20 mouse cellular contexts compared by ENCODE assay signal in the genomic region with DNA sequence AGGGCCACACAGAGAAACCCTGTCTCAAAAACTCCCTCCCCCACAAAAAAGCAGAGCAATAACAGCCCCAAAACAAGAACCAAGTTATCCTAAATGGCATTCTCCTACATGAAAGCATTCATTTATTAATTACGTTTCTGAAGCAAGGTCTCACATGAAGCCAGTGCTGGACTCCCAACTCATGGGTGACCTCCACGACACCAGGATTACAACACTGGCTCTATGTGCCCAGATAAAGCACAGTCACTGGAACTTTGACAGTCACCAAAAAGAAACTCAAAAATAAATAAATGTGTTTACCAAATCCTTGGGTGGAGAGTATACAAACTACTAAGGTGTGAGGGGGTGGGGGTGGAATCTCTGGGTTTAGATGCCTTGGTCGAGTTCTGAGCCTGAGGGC. TPM values are rescaled to one million over a fixed set of nuclear protein-coding genes. Genes with fewer than 3 reads are reported as not detected.
"Had no signal": no experiment of that assay in that cellular context is flagged by ENCODE, and none has a peak within 500 bp of the region (broad histone marks: within the 10 kb centered on the region; RNA-seq: fewer than 3 reads in every experiment).

No protein-coding gene starts in this region.

- H3K4me3 ChIP-seq: kidney, embryonic 15.5 days; left cerebral cortex, adult 2 months; limb, embryonic 12.5 days; limb, embryonic 15.5 days; lung, embryonic 15.5 days had no signal

- H3K36me3 ChIP-seq: kidney, embryonic 15.5 days; limb, embryonic 12.5 days; limb, embryonic 15.5 days; lung, embryonic 15.5 days had no signal

- H3K27ac ChIP-seq: kidney, embryonic 15.5 days; left cerebral cortex, adult 2 months; limb, embryonic 12.5 days; limb, embryonic 15.5 days; lung, embryonic 15.5 days had no signal

- H3K27me3 ChIP-seq: kidney, embryonic 15.5 days; limb, embryonic 12.5 days; limb, embryonic 15.5 days; lung, embryonic 15.5 days had no signal

- H3K9ac ChIP-seq: kidney, embryonic 15.5 days; limb, embryonic 12.5 days; limb, embryonic 15.5 days; lung, embryonic 15.5 days had no signal

- H3K4me2 ChIP-seq: kidney, embryonic 15.5 days; limb, embryonic 12.5 days; limb, embryonic 15.5 days; lung, embryonic 15.5 days; midbrain, embryonic 11.5 days had no signal

- H3K9me3 ChIP-seq: kidney, embryonic 15.5 days; limb, embryonic 12.5 days; limb, embryonic 15.5 days; lung, embryonic 15.5 days had no signal

- DNase-seq: kidney, adult 8-10 months; kidney, postnatal 10 days; kidney, postnatal 36 days; layer of hippocampus, postnatal 36 days; left cerebral cortex, postnatal 4 days; lung, adult 18-20 months; lung, postnatal 10 days; lung, postnatal 4 days; midbrain, embryonic 14.5 days; thymus, adult 18-20 months; thymus, postnatal 36 days had no signal

RNA-seq across cellular contexts. Expression of gene Jakmip3, which starts 26.9 kb away (rescaled TPM):
- total RNA-seq: megakaryocyte progenitor cell, adult 5-6 weeks; megakaryocyte-erythroid progenitor cell, adult 5-6 weeks had no signal
- polyA plus RNA-seq: small intestine, adult 2 months had no signal
